23 mouse cellular contexts compared by ENCODE assay signal in the genomic region with DNA sequence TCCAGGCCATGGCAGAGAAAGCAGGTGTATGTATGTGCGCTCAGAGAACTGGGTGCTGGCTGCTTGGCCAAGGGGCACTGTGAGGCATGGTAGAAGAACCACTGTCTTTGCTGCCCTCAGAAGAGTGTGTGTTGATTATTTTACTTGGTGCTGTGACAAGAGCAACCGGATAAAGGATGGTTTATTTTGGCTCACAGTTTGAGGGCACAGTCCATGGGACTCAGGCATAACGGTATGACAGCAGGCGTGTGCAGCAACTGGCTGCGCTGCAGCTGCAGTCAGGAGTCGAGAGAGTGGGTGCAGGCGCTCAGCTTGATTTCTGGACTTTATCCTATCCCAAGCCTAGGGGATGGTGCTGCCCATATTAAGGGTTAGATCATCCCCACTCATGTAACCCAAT.
"Had no signal": no experiment of that assay in that cellular context is flagged by ENCODE, and none has a peak within 500 bp of the region (broad histone marks: within the 10 kb centered on the region; RNA-seq: fewer than 3 reads in every experiment).

No protein-coding gene starts in this region.

- H3K27me3 ChIP-seq: midbrain, embryonic 15.5 days; stomach, embryonic 15.5 days had no signal

- H3K27ac ChIP-seq: liver, embryonic 15.5 days; lung, embryonic 15.5 days; macrophage; midbrain, embryonic 13.5 days; midbrain, embryonic 15.5 days; neural tube, embryonic 13.5 days; neural tube, embryonic 15.5 days; stomach, embryonic 15.5 days had no signal

- H3K36me3 ChIP-seq: liver, embryonic 15.5 days; lung, embryonic 15.5 days; midbrain, embryonic 13.5 days; midbrain, embryonic 15.5 days; neural tube, embryonic 13.5 days; neural tube, embryonic 15.5 days; stomach, embryonic 15.5 days had no signal

- H3K9me3 ChIP-seq: liver, embryonic 15.5 days; lung, embryonic 15.5 days; midbrain, embryonic 13.5 days; midbrain, embryonic 15.5 days; neural tube, embryonic 13.5 days; neural tube, embryonic 15.5 days; stomach, embryonic 15.5 days had no signal

- ATAC-seq: liver, postnatal 0 days; lung, postnatal 0 days; midbrain, embryonic 13.5 days; midbrain, embryonic 15.5 days had no signal

- H3K9ac ChIP-seq: liver, embryonic 15.5 days; liver, postnatal 0 days; lung, embryonic 15.5 days; midbrain, embryonic 13.5 days; midbrain, embryonic 15.5 days; neural tube, embryonic 13.5 days; neural tube, embryonic 15.5 days; stomach, embryonic 15.5 days had no signal

- H3K4me2 ChIP-seq: liver, embryonic 15.5 days; lung, embryonic 15.5 days; midbrain, embryonic 11.5 days; midbrain, embryonic 13.5 days; midbrain, embryonic 15.5 days; neural tube, embryonic 13.5 days; neural tube, embryonic 15.5 days; stomach, embryonic 15.5 days had no signal

- H3K4me1 ChIP-seq: liver, embryonic 15.5 days; lung, embryonic 15.5 days; stomach, embryonic 15.5 days had no signal

- DNase-seq: liver, postnatal 0 days; lung, adult 2 months; lung, postnatal 14 days; lung, postnatal 36 days; retina, postnatal 1 day; right cerebral cortex, adult 18-20 months; right cerebral cortex, postnatal 25 days; right cerebral cortex, postnatal 4 days; thymus, adult 18-20 months; thymus, postnatal 14 days; thymus, postnatal 36 days had no signal

- H3K4me3 ChIP-seq: liver, embryonic 15.5 days; lung, embryonic 15.5 days; megakaryocyte, embryonic 14.5 days; midbrain, embryonic 13.5 days; midbrain, embryonic 15.5 days; myocyte; neural tube, embryonic 13.5 days; neural tube, embryonic 15.5 days; stomach, embryonic 15.5 days had no signal
